Mouse (Mus musculus) limb, embryonic 10.5 days (tissue): ENCODE measurements at regions not wholly inside any gene's neighbourhood (a gene's known extent, or its start where the extent isn't known, plus 50 kb on each side); places are given as distances from the start of the nearest gene placed in this dataset.
"Not testable (repeated sequence)": the region's sequence is repeated elsewhere in the genome, so short reads cannot be mapped to it uniquely, and the experiment has no call there.

Experiments used
- DNase-seq: peaks from one replicate; pipeline ENCODE4 v3.0.0-alpha.2; 2017; ENCODE audit warnings: low spot score
- H3K27ac ChIP-seq: fragments of 300-500 bp; sonication (generic); 2 replicates; pipeline ENCODE4 v1.5.1; 2016; ENCODE audit warnings: mild to moderate bottlenecking
- H3K27me3 ChIP-seq: fragments of 300-500 bp; sonication (generic); 2 replicates; pipeline ENCODE4 v1.6.1; 2016; ENCODE audit warnings: low read depth, mild to moderate bottlenecking; ENCODE audit not compliant: poor library complexity, severe bottlenecking
- H3K36me3 ChIP-seq: fragments of 300-500 bp; sonication (generic); 2 replicates; pipeline ENCODE4 v1.6.1; 2016; ENCODE audit warnings: mild to moderate bottlenecking, moderate library complexity
- H3K4me1 ChIP-seq: fragments of 300-500 bp; sonication (generic); 2 replicates; pipeline ENCODE4 v1.6.1; 2016
- H3K4me3 ChIP-seq: fragments of 300-500 bp; sonication (generic); 2 replicates; pipeline ENCODE4 v1.5.1; 2016; ENCODE audit warnings: mild to moderate bottlenecking, moderate library complexity
- H3K9me3 ChIP-seq: fragments of 300-500 bp; sonication (generic); replicated peaks from 2 replicates; pipeline ENCODE4 v1.6.1; 2016; ENCODE audit warnings: mild to moderate bottlenecking
- WGBS: fragments of 180-500 bp; shearing (Covaris S2); methylation state at CpG from one replicate; pipeline ENCODE4 v1.1.7; 2016; 5-methylcytosine and 5-hydroxymethylcytosine counted together

DNA sequence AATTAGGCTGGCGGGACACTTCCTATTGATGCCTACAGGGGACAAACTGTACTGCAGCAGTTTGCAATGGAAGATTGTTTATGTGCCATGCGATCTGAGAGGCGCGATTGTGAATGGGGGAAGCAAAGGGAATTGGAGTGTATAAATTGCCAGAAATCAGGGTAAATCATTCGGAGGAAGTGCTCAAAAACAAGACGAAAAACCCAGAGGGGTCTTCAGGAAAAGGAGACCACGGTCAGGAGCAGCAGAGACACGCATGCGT lies 89.6 kb upstream of the Rpl34 start:
- H3K36me3 ChIP-seq = no peaks in the 10 kb centered on the region
- no peaks in the 10 kb centered on the region for H3K27me3 ChIP-seq
- H3K4me3 ChIP-seq = no peak overlapping the region
- H3K4me1 ChIP-seq = peaks cover 38% of the 10 kb centered on the region
- DNase-seq = no peak
- H3K27ac ChIP-seq = peak overlapping the region; percentile 76
- H3K9me3 ChIP-seq = no peaks in the 10 kb centered on the region
- WGBS = 79% methylated on average over 9 of the region's 9 CpGs

GRCm38 (mm10) chr3:130819031-130819836 lies 89.0 kb upstream of the Rpl34 start:
- no peak for DNase-seq

GRCm38 (mm10) chr3:130818467-130819030 lies 88.4 kb upstream of the Rpl34 start:
- Histone ChIP-seq H3K9me3 (no peaks in the 10 kb centered on the region), H3K4me3 (peak overlapping the region; percentile 36), H3K36me3 (no peaks in the 10 kb centered on the region), H3K27me3 (no peaks in the 10 kb centered on the region), H3K4me1 (peaks cover 38% of the 10 kb centered on the region), H3K27ac (peak overlapping the region; percentile 74)
- peak; percentile 96 for DNase-seq
- 2% methylated on average over 18 of the region's 18 CpGs for WGBS

More at GRCm38 (mm10) chr3:130819031-130819836, 89.0 kb upstream of the Rpl34 start:
- H3K36me3 ChIP-seq = no peaks in the 10 kb centered on the region
- peaks cover 38% of the 10 kb centered on the region for H3K4me1 ChIP-seq
- 41% methylated on average over 17 of the region's 17 CpGs for WGBS
- peak overlapping the region; percentile 36 for H3K4me3 ChIP-seq
- H3K27me3 ChIP-seq = no peaks in the 10 kb centered on the region
- peak overlapping the region; percentile 76 for H3K27ac ChIP-seq
- H3K9me3 ChIP-seq = no peaks in the 10 kb centered on the region

GRCm38 (mm10) chr3:130809696-130810665 lies 79.8 kb upstream of the Rpl34 start:
- Histone ChIP-seq H3K4me1 (peaks cover 8% of the 10 kb centered on the region), H3K9me3 (no peaks in the 10 kb centered on the region), H3K27ac (no peak overlapping the region), H3K4me3 (no peak overlapping the region), H3K27me3 (no peaks in the 10 kb centered on the region), H3K36me3 (no peaks in the 10 kb centered on the region)
- 79% methylated on average over 19 of the region's 19 CpGs for WGBS
- DNase-seq = no peak

GRCm38 (mm10) chr3:130805345-130805744 lies 75.1 kb upstream of the Rpl34 start:
- Histone ChIP-seq H3K4me1 (peaks cover 25% of the 10 kb centered on the region), H3K27me3 (no peaks in the 10 kb centered on the region), H3K4me3 (no peak overlapping the region), H3K36me3 (no peaks in the 10 kb centered on the region), H3K27ac (no peak overlapping the region), H3K9me3 (no peaks in the 10 kb centered on the region)
- DNase-seq = no peak
- 94% methylated on average over 3 of the region's 3 CpGs for WGBS

DNA sequence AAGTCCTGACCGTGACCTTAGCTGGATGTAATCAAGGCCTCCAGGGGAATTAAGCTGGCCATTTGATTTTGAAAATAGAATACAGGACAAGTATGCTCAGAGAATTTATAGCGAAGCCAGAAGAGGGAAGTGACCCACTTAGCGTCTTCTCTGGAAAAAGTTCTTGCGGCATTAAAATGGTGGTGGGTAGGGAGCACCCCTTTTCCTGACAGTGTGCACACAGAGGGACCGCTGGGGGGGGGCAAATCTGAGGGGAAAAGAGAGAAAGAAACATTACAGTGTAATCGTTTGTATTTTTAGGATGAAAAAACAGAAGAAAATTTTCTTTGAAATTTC lies 74.1 kb upstream of the Rpl34 start:
- Histone ChIP-seq H3K27me3 (no peaks in the 10 kb centered on the region), H3K4me1 (peaks cover 23% of the 10 kb centered on the region), H3K36me3 (no peaks in the 10 kb centered on the region), H3K9me3 (no peaks in the 10 kb centered on the region), H3K4me3 (no peak overlapping the region), H3K27ac (peak overlapping the region; percentile 37; the same call in 1 of the 2 replicates)
- 72% methylated on average over 6 of the region's 6 CpGs for WGBS
- DNase-seq = no peak

DNA sequence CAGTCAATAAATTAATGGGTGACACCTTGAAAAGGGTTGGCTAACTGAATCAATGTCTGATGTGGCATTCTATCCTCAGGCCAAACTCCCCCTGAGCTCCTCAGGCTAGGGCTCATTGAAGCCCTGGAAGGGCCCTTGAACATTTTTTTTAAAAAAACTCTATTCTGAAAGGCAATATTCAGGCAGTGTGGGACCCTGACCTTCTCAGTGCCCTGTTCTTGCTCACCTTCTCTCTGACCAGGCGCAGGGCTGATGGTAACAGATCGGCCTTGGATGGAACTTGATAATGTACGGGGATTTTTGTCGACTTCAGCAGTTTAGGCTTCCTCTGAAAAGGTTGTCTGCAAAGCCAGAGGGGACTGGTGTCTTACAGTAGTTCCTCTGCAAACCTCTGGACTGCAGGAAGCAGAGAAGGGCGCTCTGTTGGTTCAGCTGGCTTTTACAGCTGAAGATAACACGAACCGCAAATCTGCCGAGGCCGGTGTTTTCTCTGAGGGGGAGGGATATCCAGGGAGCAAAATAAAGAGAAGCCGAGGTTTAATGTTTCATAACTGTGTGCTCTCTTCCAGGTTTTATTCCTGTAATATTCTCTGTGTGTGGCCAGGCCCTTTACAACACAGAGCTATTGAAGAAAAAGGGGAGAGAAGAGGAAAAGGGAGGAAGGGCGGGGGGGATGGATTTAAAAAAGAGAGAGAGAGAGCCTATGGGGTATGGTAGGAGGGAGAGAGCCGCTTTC lies 73.6 kb upstream of the Rpl34 start:
- H3K4me3 ChIP-seq = no peak overlapping the region

GRCm38 (mm10) chr3:130800016-130800415 lies 69.8 kb upstream of the Rpl34 start:
- H3K9me3 ChIP-seq = no peaks in the 10 kb centered on the region
- H3K27ac ChIP-seq = no peak overlapping the region
- H3K4me1 ChIP-seq = peaks cover 35% of the 10 kb centered on the region
- DNase-seq = no peak
- H3K27me3 ChIP-seq = no peaks in the 10 kb centered on the region
- WGBS = 82% methylated on average over 2 of the region's 2 CpGs
- H3K4me3 ChIP-seq = no peak overlapping the region
- no peaks in the 10 kb centered on the region for H3K36me3 ChIP-seq

More for the DNA sequence above, 73.6 kb upstream of the Rpl34 start:
- Histone ChIP-seq H3K36me3 (no peaks in the 10 kb centered on the region), H3K27ac (peak overlapping the region; percentile 37), H3K9me3 (no peaks in the 10 kb centered on the region), H3K27me3 (no peaks in the 10 kb centered on the region), H3K4me1 (peaks cover 23% of the 10 kb centered on the region)
- 51% methylated on average over 12 of the region's 12 CpGs for WGBS
- peak; percentile 47 for DNase-seq

DNA sequence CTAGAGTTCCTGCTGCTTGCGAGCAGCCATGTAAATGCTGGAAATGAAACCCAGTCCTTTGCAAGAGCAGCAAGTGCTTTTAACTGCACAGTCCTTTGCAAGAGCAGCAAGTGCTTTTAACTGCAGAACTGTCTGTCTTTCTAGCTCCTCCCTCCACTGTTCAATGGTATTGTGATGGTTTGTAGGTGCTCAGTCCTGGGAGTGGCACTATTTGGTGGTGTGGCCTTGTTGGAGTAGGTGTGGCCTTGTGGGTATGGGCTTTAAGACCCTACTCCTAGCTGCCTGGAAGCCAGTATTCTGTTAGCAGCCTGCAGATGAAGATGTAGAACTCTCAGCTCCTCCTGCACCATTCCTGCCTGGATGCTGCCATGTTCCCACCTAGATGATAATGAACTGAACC lies 67.8 kb upstream of the Rpl34 start:
- H3K4me1 ChIP-seq = peaks cover 22% of the 10 kb centered on the region
- H3K9me3 ChIP-seq, H3K27me3 ChIP-seq, H3K27ac ChIP-seq, H3K4me3 ChIP-seq, H3K36me3 ChIP-seq, DNase-seq: not testable (repeated sequence)
- WGBS = 95% methylated on average over 1 of the region's 1 CpGs

- Histone ChIP-seq H3K9me3 (no peaks in the 10 kb centered on the region), H3K4me1 (peaks cover 22% of the 10 kb centered on the region), H3K27ac (no peak overlapping the region), H3K4me3 (no peak overlapping the region), H3K27me3 (no peaks in the 10 kb centered on the region), H3K36me3 (no peaks in the 10 kb centered on the region)
- 87% methylated on average over 8 of the region's 8 CpGs for WGBS
- no peak for DNase-seq
These were observed 66.3 kb upstream of the Rpl34 start for GRCm38 (mm10) chr3:130796531-130796930.

DNA sequence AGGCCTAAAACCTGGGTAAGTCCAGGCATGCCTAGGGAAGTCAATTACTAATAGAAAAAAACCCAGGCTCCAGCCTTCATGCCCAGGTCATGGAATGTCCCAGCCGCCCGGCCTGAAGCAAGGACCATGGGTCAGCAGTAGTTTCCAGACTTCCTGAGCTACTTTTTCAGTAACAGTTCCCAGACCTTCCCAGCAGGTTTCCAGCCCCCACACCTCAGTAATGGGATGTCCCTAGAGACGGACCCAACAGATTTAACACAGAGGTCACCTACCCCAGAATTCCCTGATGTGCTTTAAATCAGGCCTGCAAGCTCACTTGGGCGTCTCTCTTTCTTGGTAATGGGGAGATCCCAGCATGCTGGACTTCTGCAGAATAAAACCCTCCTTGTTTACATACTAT lies 65.2 kb upstream of the Rpl34 start:
- Histone ChIP-seq H3K4me1 (peaks cover 22% of the 10 kb centered on the region), H3K9me3 (no peaks in the 10 kb centered on the region), H3K4me3 (no peak overlapping the region), H3K27me3 (no peaks in the 10 kb centered on the region), H3K36me3 (no peaks in the 10 kb centered on the region), H3K27ac (no peak overlapping the region)
- WGBS = 66% methylated on average over 4 of the region's 4 CpGs
- no peak for DNase-seq

- no peak overlapping the region for H3K27ac ChIP-seq
- peaks cover 22% of the 10 kb centered on the region for H3K4me1 ChIP-seq
- H3K4me3 ChIP-seq = no peak overlapping the region
- no peaks in the 10 kb centered on the region for H3K36me3 ChIP-seq
- no peaks in the 10 kb centered on the region for H3K9me3 ChIP-seq
- no peak for DNase-seq
- WGBS = 33% methylated on average over 13 of the region's 13 CpGs
- H3K27me3 ChIP-seq = no peaks in the 10 kb centered on the region
These were observed 64.1 kb upstream of the Rpl34 start for GRCm38 (mm10) chr3:130794142-130794925.
